Mouse (Mus musculus): ENCODE data around the gene Isoc2a.

Isoc2a gene

DNA sequence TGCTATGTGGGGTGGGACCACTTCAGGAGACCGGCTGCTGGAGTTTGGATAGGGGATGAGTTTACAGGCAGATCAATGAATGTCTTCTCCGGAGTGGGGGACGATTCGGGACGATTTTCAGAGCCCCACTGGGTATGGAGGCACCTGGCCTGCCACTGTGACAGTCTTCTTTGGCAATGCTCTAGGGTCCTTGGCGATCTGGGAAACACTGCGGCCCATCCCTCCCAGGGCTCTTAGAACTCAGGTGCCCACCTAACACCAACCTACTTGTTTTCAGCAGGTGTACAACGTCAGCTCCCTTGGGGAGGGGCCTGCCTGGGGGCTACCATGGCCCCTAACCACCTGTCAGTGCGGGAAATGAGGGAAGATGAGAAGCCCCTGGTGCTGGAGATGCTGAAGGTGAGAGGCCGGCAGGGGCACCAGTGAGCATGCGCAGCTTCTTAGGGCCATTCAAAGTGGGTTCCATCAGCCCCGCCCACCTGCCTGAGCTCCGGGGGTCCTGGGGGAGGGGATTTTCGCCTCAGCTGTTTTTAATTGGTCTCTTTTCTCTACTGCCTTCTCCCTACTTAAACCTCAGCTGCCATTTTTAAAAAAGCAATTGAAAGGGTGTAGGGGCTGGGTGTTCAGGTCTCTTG, 46.1 kb downstream of the Isoc2a start:
- H3K4me1 ChIP-seq (replicated peaks; ENCODE audit: low read depth, low read length), result peaks cover 92% of the 10 kb centered on the region
- H3K4me3 ChIP-seq (replicated peaks; ENCODE audit: low read length), result peak overlapping the region; percentile 74
- peaks cover 15% of the 10 kb centered on the region for H3K36me3 ChIP-seq (ENCODE audit: insufficient read depth, low read length)
- peaks cover 41% of the 10 kb centered on the region for H3K27me3 ChIP-seq (ENCODE audit: insufficient read depth, low read length)
- no peaks in the 10 kb centered on the region for H3K9me3 ChIP-seq (ENCODE audit: low read length)
- TF ChIP-seq POU5F1 (IDR thresholded peaks at IDR 0.05; ENCODE audit: borderline replicate concordance, low read length), result no peak
- peak; percentile 19; the same call in 1 of the 2 replicates for TF ChIP-seq CTCF (conservative IDR thresholded peaks at IDR 0.05; ENCODE audit: low read length)
- no peak for TF ChIP-seq NANOG (IDR thresholded peaks at IDR 0.05; ENCODE audit: borderline replicate concordance, low read length)

DNA sequence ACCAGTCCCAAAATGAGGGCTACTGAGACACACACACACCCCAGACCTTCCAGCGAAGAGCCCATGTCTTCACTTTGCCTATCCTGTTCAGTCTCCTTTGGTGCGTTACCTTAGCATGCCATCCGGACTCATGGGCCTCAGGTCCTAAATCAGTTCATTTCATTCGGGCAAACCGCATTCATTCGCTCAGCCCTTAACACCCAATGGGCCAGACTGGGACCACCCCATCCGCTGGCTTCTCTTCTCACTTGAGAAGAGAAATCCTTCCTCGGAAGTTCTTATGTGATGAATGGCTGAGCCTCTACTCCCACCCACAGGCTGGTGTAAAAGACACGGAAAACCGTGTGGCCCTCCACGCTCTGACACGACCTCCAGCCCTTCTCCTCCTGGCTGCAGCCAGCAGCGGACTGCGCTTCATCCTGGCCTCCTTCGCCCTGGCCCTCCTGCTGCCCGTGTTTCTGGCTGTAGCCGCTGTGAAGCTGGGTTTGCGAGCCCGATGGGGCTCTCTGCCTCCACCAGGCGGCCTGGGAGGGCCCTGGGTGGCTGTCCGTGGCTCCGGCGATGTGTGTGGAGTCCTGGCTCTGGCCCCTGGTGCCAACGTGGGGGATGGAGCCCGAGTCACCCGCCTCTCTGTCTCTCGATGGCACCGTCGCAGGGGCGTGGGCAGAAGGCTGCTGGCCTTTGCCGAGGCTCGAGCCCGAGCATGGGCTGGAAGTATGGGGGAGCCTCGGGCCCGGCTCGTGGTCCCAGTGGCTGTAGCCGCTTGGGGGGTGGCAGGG, 46.8 kb downstream of the Isoc2a start:
- Histone ChIP-seq H3K27me3 (ENCODE audit: insufficient read depth, low read length) (peaks cover 45% of the 10 kb centered on the region), H3K36me3 (ENCODE audit: insufficient read depth, low read length) (peaks cover 7% of the 10 kb centered on the region), H3K9me3 (ENCODE audit: low read length) (no peaks in the 10 kb centered on the region), H3K4me3 (replicated peaks; ENCODE audit: low read length) (peak overlapping the region; percentile 74), H3K4me1 (replicated peaks; ENCODE audit: low read depth, low read length) (peaks cover 85% of the 10 kb centered on the region)
- TF ChIP-seq POU5F1 (IDR thresholded peaks at IDR 0.05; ENCODE audit: borderline replicate concordance, low read length), result no peak
- no peak for TF ChIP-seq NANOG (IDR thresholded peaks at IDR 0.05; ENCODE audit: borderline replicate concordance, low read length)
- TF ChIP-seq CTCF (conservative IDR thresholded peaks at IDR 0.05; ENCODE audit: low read length), result no peak

DNA sequence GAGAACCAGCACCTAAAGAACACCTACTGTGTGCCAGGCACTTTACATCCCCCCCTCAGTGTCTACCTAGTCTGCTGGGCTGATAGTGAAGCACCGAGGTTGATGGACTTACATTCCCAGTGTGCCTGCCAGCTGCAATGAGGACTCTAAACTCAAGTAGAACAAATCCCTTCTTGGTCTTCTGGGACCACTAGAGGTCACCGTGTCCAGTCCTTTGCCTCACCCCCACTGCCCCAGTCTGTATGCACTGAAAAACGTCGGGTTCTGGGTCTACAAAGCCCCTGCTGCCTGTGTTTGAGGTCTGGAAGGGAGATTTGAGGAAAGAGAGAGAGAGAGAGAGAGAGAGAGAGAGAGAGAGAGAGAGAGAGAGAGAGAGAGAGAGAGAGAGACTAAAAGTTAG, 47.5 kb downstream of the Isoc2a start:
- H3K9me3 ChIP-seq (ENCODE audit: low read length), result no peaks in the 10 kb centered on the region
- H3K4me1 ChIP-seq (replicated peaks; ENCODE audit: low read depth, low read length), result peaks cover 79% of the 10 kb centered on the region
- TF ChIP-seq CTCF (conservative IDR thresholded peaks at IDR 0.05; ENCODE audit: low read length) (no peak; the same call in 1 of the 2 replicates), POU5F1 (IDR thresholded peaks at IDR 0.05; ENCODE audit: borderline replicate concordance, low read length) (no peak)
- H3K36me3 ChIP-seq (ENCODE audit: insufficient read depth, low read length), result peaks cover 4% of the 10 kb centered on the region; the same call in 1 of the 2 replicates
- peaks cover 48% of the 10 kb centered on the region for H3K27me3 ChIP-seq (ENCODE audit: insufficient read depth, low read length)
- H3K4me3 ChIP-seq (replicated peaks; ENCODE audit: low read length), result peak overlapping the region; percentile 74

GRCm38 (mm10) chr7:4924891-4925301, 47.9 kb downstream of the Isoc2a start:
- no peaks in the 10 kb centered on the region for H3K9me3 ChIP-seq (ENCODE audit: low read length)
- H3K4me1 ChIP-seq (replicated peaks; ENCODE audit: low read depth, low read length), result peaks cover 78% of the 10 kb centered on the region
- H3K4me3 ChIP-seq (replicated peaks; ENCODE audit: low read length), result 0 out of 2 replicates have a peak overlapping the region, but pooled peaks have one; percentile 74
- TF ChIP-seq POU5F1 (IDR thresholded peaks at IDR 0.05; ENCODE audit: borderline replicate concordance, low read length) (no peak), CTCF (conservative IDR thresholded peaks at IDR 0.05; ENCODE audit: low read length) (no peak), NANOG (IDR thresholded peaks at IDR 0.05; ENCODE audit: borderline replicate concordance, low read length) (no peak)
- peaks cover 48% of the 10 kb centered on the region for H3K27me3 ChIP-seq (ENCODE audit: insufficient read depth, low read length)
- H3K36me3 ChIP-seq (ENCODE audit: insufficient read depth, low read length), result peaks cover under 1% of the 10 kb centered on the region; the same call in 1 of the 2 replicates

DNA sequence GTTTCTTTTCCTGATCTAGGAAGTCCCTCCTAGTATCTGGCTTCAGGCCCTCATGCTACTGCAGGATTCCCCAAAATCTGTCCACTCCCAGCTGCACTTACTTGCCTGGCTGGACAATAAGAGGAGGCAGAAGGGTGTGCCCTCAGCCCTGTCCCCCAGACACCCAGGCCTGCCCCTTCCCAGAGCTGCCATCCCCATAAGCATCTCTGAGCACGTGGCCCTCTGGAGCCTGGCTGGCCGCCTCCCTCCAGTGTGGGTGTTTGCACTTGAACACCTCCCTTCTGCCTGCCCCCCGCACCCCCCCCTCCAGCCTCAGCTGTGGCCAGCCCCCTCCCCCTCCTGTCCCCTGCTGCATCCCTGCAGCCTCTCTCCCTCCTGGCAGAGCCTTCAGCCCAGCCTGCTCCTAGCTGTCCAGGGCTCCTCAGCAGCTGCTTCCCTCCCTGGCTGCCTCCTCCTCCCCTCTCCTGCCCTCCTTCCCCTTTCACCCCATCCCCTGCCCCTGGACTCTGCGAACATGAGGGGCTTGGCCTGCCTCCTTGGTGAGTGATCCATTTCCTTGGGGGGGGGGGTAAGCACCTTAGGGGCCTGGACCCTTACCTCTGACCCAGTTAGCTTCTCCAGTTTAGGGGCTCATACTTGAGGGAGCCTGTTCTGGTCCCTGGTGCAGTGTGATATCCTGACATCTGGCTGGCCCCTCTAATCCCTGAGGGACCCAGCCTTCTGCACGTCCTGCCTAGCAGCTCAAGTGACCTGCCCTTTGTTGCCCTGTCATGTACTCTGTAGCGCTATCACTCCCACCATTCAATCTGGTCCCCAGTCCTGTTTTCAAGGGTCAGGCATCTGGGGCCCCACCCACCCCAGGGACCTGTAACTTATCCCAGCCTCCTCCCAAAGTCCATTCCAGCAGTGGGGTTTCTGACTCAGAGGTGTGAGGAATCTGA, 48.8 kb downstream of the Isoc2a start, which contains the start of gene Ssc5d:
TSS of gene Ssc5d (plus strand) at position 345 of the 941 bp plus-strand sequence.
- no peak for TF ChIP-seq POU5F1 (IDR thresholded peaks at IDR 0.05; ENCODE audit: borderline replicate concordance, low read length)
- no peak for TF ChIP-seq CTCF (conservative IDR thresholded peaks at IDR 0.05; ENCODE audit: low read length)
- no peak for TF ChIP-seq NANOG (IDR thresholded peaks at IDR 0.05; ENCODE audit: borderline replicate concordance, low read length)
- peak within 1 kb of the TSS; percentile 74; the same call in 1 of the 2 replicates for H3K4me3 ChIP-seq (replicated peaks; ENCODE audit: low read length)

GRCm38 (mm10) chr7:4926849-4927248, 49.9 kb downstream of the Isoc2a start:
- TF ChIP-seq POU5F1 (IDR thresholded peaks at IDR 0.05; ENCODE audit: borderline replicate concordance, low read length) (no peak), CTCF (conservative IDR thresholded peaks at IDR 0.05; ENCODE audit: low read length) (no peak), NANOG (IDR thresholded peaks at IDR 0.05; ENCODE audit: borderline replicate concordance, low read length) (no peak)
- H3K27me3 ChIP-seq (ENCODE audit: insufficient read depth, low read length), result peaks cover 48% of the 10 kb centered on the region
- no peaks in the 10 kb centered on the region for H3K9me3 ChIP-seq (ENCODE audit: low read length)
- H3K4me3 ChIP-seq (replicated peaks; ENCODE audit: low read length), result no peak overlapping the region
- H3K4me1 ChIP-seq (replicated peaks; ENCODE audit: low read depth, low read length), result peaks cover 62% of the 10 kb centered on the region
- no peaks in the 10 kb centered on the region for H3K36me3 ChIP-seq (ENCODE audit: insufficient read depth, low read length)

More for the DNA sequence above, 48.8 kb downstream of the Isoc2a start, which contains the start of gene Ssc5d:
- Histone ChIP-seq H3K4me1 (replicated peaks; ENCODE audit: low read depth, low read length) (peaks cover 73% of the 10 kb centered on the region), H3K36me3 (ENCODE audit: insufficient read depth, low read length) (no peaks in the 10 kb centered on the region), H3K27me3 (ENCODE audit: insufficient read depth, low read length) (peaks cover 48% of the 10 kb centered on the region), H3K9me3 (ENCODE audit: low read length) (no peaks in the 10 kb centered on the region)

- H3K4me1 ChIP-seq (replicated peaks; ENCODE audit: low read depth, low read length), result peaks cover 54% of the 10 kb centered on the region
- H3K27me3 ChIP-seq (ENCODE audit: insufficient read depth, low read length), result peaks cover 48% of the 10 kb centered on the region
- no peaks in the 10 kb centered on the region for H3K9me3 ChIP-seq (ENCODE audit: low read length)
- no peaks in the 10 kb centered on the region for H3K36me3 ChIP-seq (ENCODE audit: insufficient read depth, low read length)
- no peak for TF ChIP-seq NANOG (IDR thresholded peaks at IDR 0.05; ENCODE audit: borderline replicate concordance, low read length)
- no peak for TF ChIP-seq POU5F1 (IDR thresholded peaks at IDR 0.05; ENCODE audit: borderline replicate concordance, low read length)
- TF ChIP-seq CTCF (conservative IDR thresholded peaks at IDR 0.05; ENCODE audit: low read length), result no peak
- H3K4me3 ChIP-seq (replicated peaks; ENCODE audit: low read length), result no peak overlapping the region
Measured at GRCm38 (mm10) chr7:4927711-4928110, 50.8 kb downstream of the Isoc2a start.
